Mouse (Mus musculus) cortical plate, adult 2 months (tissue): Measurements from ENCODE around the gene Fxyd5.

Experiments
- CTCF ChIP-seq: fragments of 200-500 bp; IDR thresholded peaks from 2 replicates; pipeline ENCODE4 v1.5.1; 2011; ENCODE audit warnings: mild to moderate bottlenecking, control low read depth, low read length; ENCODE audit not compliant: insufficient read depth; ENCODE audit errors: extremely low read depth
- POLR2A ChIP-seq: fragments of 200-500 bp; IDR thresholded peaks from 2 replicates; pipeline ENCODE4 v1.6.1; 2011; ENCODE audit warnings: mild to moderate bottlenecking, low read length, control low read depth; ENCODE audit not compliant: insufficient read depth; ENCODE audit errors: extremely low read depth

DNA sequence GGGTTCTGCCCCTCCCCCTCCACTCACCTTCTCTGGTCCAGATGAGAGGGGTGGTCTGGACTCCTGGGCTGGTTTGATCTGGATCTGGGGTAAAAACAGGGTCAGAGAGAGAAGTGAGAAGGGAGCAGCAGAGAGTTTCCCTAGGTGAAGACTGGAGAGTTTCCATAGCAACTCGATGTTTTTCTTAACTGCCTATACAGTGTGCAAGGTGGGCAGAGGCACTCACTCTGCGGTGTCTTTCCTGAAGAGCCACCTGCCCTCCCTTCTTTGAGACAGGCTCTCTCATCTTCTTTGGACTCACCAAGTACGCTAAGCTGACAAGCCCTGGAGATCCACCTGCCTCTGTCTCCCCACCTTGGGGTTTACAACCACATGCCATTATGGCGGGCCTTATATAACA, 3.3 kb downstream of the Fxyd5 start:
- no peak for TF ChIP-seq CTCF
- no peak for TF ChIP-seq POLR2A
